Mouse (Mus musculus) forebrain, embryonic 12.5 days (tissue): ENCODE data around the gene Gm15013. TPM values are rescaled to one million over a fixed set of nuclear protein-coding genes. Genes with fewer than 3 reads are reported as not detected.
"Not testable (repeated sequence)": the region's sequence is repeated elsewhere in the genome, so short reads cannot be mapped to it uniquely, and the experiment has no call there.

ENCODE experiments used
- ATAC-seq: fragments of 200-750 bp; cut with Nextera tagmentation; 2 replicates; pipeline ENCODE4 v1.8.0; 2017; ENCODE audit warnings: moderate TSS enrichment; ENCODE audit not compliant: low FRiP score
- H3K27ac ChIP-seq: fragments of 300-500 bp; sonication (generic); 2 replicates; pipeline ENCODE4 v1.5.1; 2016; ENCODE audit warnings: mild to moderate bottlenecking
- H3K27me3 ChIP-seq: fragments of 300-500 bp; sonication (generic); 2 replicates; pipeline ENCODE4 v1.6.1; 2016; ENCODE audit warnings: mild to moderate bottlenecking
- H3K36me3 ChIP-seq: fragments of 300-500 bp; sonication (generic); replicated peaks from 2 replicates; pipeline ENCODE4 v1.6.1; 2016; ENCODE audit warnings: mild to moderate bottlenecking
- H3K4me1 ChIP-seq: fragments of 300-500 bp; sonication (generic); 2 replicates; pipeline ENCODE4 v1.6.1; 2016
- H3K4me2 ChIP-seq: fragments of 300-500 bp; sonication (generic); 2 replicates; pipeline ENCODE4 v1.6.1; 2016; ENCODE audit warnings: mild to moderate bottlenecking, moderate library complexity
- H3K4me3 ChIP-seq: fragments of 300-500 bp; sonication (generic); replicated peaks from 2 replicates; pipeline ENCODE4 v1.5.1; 2016; ENCODE audit warnings: mild to moderate bottlenecking
- H3K9ac ChIP-seq: fragments of 300-500 bp; sonication (generic); 2 replicates; pipeline ENCODE4 v1.6.1; 2016; ENCODE audit warnings: mild to moderate bottlenecking
- H3K9me3 ChIP-seq: fragments of 300-500 bp; sonication (generic); 2 replicates; pipeline ENCODE4 v1.6.1; 2016
- WGBS: fragments of 180-500 bp; shearing (Covaris S2); methylation state at CpG from one replicate; pipeline ENCODE4 v1.1.7; 2016; 5-methylcytosine and 5-hydroxymethylcytosine counted together
- polyA plus RNA-seq: library from polyadenylated mRNA; unstranded; fragments of >200 nt; fragmentation: Nextera tagmentation; extraction: Ambion mirVana; gene quantifications from 2 replicates; pipeline ENCODE4 v1.2.1, GENCODE M21; 2016

Gm15013 gene
- 0.50 TPM in 1 of 2 replicates, not detected in the other for polyA plus RNA-seq

DNA sequence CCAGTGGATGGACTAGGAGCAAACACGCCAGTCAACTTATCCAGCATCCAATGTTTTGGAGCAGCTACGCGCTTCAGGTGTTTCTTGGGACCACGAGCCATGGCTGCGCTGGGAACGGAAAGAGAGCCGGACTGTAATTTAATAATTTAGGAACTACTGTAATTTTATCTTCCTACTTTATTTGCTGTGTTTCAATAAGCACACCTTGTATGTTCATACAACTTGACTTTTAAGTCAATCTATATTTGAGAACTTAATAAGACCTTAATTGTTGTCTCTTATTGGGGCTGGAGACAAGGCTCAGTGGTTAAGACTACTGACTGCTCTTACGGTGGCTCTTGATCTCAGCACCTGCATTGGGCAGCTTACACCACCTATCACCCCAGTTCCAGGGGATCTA is at the start of gene Gm15013:
Gene Gm15013, minus strand, starts transcription at position 101 of the 400 bp plus-strand sequence.
- Histone ChIP-seq H3K4me2 (no peak within 1 kb of the TSS), H3K36me3 (no peaks in the 10 kb centered on the region), H3K4me3 (no peak within 1 kb of the TSS), H3K27me3 (no peaks in the 10 kb centered on the region), H3K9me3 (no peaks in the 10 kb centered on the region), H3K9ac (no peak within 1 kb of the TSS), H3K27ac (no peak within 1 kb of the TSS), H3K4me1 (no peaks in the 10 kb centered on the region)
- WGBS, result 91% methylated on average over 8 of the region's 8 CpGs
- no peak for ATAC-seq

DNA sequence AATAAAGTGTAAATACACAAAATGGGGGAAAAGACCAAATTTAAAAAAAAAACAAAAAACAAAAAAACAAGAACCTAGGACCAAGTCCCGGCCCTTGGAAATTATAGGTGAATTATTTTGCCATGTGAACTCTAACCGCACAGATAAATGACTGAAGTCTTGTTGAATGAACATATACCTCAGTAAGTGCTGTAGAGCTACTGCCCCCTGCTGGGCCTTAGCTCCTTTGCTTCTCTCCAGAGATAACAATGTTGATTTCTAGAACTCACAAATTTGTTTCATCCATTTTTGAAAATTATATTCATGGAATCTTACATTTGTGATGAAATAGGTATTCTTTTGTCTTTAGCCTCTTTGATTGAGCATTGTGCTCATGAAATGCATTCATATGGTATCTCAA is 48.3 kb upstream of the Gm15013 start:
- H3K27me3 ChIP-seq, result no peaks in the 10 kb centered on the region
- H3K4me3 ChIP-seq, result no peak overlapping the region
- no peaks in the 10 kb centered on the region for H3K4me1 ChIP-seq
- WGBS, result 89% methylated on average over 2 of the region's 2 CpGs
- no peak overlapping the region for H3K9ac ChIP-seq
- no peaks in the 10 kb centered on the region for H3K36me3 ChIP-seq
- no peak overlapping the region for H3K27ac ChIP-seq
- ATAC-seq, result no peak
- H3K9me3 ChIP-seq, result no peaks in the 10 kb centered on the region
- no peak overlapping the region for H3K4me2 ChIP-seq

DNA sequence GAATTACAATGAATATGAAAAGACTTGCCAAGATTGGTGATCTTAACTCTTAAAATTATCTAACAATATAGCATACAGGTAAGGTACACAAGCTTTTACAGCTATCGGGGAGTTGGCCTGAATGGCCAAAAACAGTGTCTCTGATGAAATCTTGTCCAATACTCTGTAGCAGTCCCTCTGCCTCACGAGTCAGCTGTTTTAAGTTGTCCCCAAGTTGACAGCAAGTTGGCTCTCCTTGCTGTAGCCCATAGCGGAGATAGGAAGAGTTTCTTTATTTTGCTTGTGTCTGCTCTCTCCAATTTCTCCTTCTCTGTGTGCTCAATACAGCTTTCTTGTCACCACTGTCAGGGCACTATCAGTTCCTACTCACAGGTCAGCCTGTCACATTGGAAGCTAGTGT is 44.4 kb upstream of the Gm15013 start:
- not testable (repeated sequence) for H3K36me3 ChIP-seq, H3K9ac ChIP-seq, H3K27me3 ChIP-seq, H3K4me2 ChIP-seq, H3K27ac ChIP-seq, H3K4me3 ChIP-seq, ATAC-seq, H3K9me3 ChIP-seq, H3K4me1 ChIP-seq
- WGBS, result 79% methylated on average over 3 of the region's 3 CpGs

DNA sequence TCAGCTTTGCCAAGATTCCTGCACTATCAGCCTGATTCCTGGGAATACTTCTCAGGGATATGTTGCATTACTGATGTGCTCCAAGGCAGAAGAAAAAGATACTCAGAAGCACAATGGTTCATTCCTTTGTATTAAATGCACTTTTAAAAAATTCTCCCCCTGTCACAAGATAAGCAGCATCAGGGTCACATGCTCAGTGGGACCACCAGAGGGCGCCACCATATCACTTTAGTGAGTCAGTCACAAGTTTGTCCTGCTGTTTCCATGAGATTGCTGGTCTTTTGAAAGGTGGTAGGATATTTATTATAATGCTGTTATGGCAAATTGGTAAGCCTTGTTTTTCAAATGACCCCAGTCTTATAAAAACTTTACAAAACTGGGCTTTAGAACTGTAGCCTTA is 37.6 kb upstream of the Gm15013 start:
- peaks cover 11% of the 10 kb centered on the region; the same call in 1 of the 2 replicates for H3K27me3 ChIP-seq
- no peak for ATAC-seq
- H3K27ac ChIP-seq, result no peak overlapping the region
- H3K9me3 ChIP-seq, result no peaks in the 10 kb centered on the region
- no peak overlapping the region for H3K4me2 ChIP-seq
- no peak overlapping the region for H3K9ac ChIP-seq
- 3% methylated on average over 1 of the region's 1 CpGs for WGBS
- H3K4me3 ChIP-seq, result no peak overlapping the region
- no peaks in the 10 kb centered on the region for H3K4me1 ChIP-seq
- H3K36me3 ChIP-seq, result no peaks in the 10 kb centered on the region

DNA sequence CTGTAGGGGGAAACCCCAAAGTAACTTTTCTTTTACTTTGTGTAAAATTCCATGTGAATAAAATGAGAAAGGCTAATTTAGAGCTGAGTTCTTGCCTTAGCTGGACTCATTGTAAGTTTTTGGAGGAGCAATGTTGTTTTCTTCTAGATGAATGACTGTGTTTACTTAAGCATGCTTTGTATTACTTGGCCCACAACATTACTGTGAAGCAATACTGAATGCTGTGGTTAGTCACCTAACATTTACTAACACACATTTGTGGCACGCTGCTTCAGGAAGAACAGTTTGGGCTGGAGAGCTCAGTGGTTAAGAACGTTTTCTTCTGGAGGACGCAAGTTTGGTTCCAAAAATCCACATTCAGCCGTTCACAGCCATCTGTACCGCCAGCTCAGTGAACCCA is 22.8 kb upstream of the Gm15013 start:
- Histone ChIP-seq H3K4me1 (no peaks in the 10 kb centered on the region), H3K9ac (no peak overlapping the region), H3K36me3 (no peaks in the 10 kb centered on the region), H3K4me2 (no peak overlapping the region), H3K9me3 (no peaks in the 10 kb centered on the region), H3K27ac (no peak overlapping the region), H3K4me3 (no peak overlapping the region), H3K27me3 (peaks cover 7% of the 10 kb centered on the region; the same call in 1 of the 2 replicates)
- no peak for ATAC-seq
- WGBS, result 77% methylated on average over 5 of the region's 5 CpGs

DNA sequence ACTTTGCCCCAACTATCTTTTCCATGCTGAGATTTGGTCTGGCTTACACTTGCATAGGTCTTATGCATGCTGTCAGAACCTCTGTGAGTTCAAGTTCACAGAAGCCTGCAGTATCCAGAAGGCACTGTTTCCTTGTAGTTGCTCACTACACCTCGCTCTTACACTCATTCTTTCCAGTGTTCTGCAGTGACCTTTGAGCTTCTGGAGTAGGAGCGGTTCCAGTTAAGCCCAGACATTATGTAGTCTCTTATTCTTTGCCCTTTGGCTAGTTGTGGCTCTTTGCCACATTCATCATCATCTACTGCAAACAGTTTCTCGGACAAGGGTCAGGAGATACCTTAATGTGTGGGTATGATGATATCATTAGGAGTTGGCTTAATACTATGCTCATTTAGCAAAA is 16.3 kb upstream of the Gm15013 start:
- H3K27me3 ChIP-seq, result peaks cover 4% of the 10 kb centered on the region; the same call in 1 of the 2 replicates
- ATAC-seq, result no peak
- H3K4me2 ChIP-seq, result no peak overlapping the region
- H3K27ac ChIP-seq, result no peak overlapping the region
- H3K4me1 ChIP-seq, result no peaks in the 10 kb centered on the region
- WGBS, result 80% methylated on average over 3 of the region's 3 CpGs
- H3K9ac ChIP-seq, result no peak overlapping the region
- H3K9me3 ChIP-seq, result no peaks in the 10 kb centered on the region
- H3K36me3 ChIP-seq, result no peaks in the 10 kb centered on the region
- H3K4me3 ChIP-seq, result no peak overlapping the region

DNA sequence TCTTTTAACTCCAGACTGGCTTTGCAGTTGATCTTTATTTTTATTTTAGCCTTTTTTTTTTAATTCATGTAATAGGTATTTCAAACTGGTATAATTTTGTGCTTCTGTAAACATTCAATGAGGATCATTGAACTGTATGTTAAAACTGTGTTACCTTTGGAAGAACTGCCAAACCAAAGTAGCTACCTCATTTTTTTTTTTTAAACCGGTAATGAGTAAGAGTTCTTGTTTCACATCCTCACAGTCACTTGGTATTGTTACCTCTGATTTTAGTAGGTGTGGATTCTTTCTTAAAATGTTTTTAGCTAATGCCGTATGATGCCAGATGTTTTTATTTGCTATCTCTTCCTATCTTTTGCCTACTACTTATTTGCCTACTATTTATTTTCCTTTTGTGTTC is 8.1 kb upstream of the Gm15013 start:
- no peaks in the 10 kb centered on the region for H3K36me3 ChIP-seq
- H3K4me1 ChIP-seq, result no peaks in the 10 kb centered on the region
- no peak overlapping the region for H3K4me3 ChIP-seq
- H3K27me3 ChIP-seq, result peaks cover 4% of the 10 kb centered on the region
- no peak overlapping the region for H3K27ac ChIP-seq
- 95% methylated on average over 2 of the region's 2 CpGs for WGBS
- no peaks in the 10 kb centered on the region for H3K9me3 ChIP-seq
- H3K4me2 ChIP-seq, result no peak overlapping the region
- ATAC-seq, result no peak
- no peak overlapping the region for H3K9ac ChIP-seq

DNA sequence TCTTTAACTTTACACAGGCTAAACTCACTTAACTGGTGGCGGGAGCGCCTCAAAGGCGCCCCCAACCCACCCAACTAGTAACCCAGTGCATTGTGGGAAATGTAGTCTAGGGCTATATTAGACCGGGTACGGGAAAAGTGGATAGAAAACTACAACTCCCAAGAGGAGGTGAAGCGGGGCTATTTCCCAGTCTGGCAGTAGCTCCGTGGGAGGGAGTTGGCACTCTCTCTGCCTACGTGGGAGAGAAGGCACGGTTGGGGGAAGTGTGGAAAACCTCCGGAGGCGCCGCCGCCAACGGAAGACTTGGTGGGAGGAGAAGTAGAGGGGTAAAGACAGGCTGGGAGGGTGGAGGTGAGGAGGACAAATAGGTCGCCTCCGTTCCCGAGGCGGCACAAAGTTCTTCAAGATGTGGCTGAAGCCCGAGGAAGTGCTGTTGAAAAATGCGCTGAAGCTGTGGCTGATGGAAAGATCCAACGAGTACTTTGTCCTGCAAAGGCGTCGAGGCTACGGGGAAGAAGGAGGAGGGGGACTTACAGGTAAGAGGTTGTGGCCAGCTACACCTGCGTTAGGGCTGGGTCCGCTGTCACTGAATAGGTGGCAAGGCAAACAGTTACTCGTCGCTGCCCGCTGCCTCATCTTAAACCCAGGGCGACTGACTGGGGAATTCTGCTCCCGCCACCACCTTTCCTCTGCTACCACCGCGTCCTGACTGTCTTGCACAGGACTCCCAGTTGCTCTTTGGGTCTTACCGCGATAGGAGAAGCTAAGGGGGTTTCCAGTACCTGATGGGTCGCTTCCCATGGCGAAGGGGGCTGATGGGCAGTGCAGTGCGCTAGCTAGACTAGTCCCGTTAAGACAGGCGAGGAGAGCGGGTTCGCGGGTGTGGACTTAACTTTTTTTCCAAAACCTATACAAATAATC is 29.2 kb downstream of the Gm15013 start, which contains the start of gene Tbc1d8b:
Gene Tbc1d8b, plus strand, starts transcription at position 222 of the 921 bp plus-strand sequence.
- 0 out of 2 replicates have a peak, but pooled peaks cover 17% of the 10 kb centered on the region for H3K27me3 ChIP-seq
- no peak within 1 kb of the TSS for H3K27ac ChIP-seq
- H3K4me2 ChIP-seq, result peak within 1 kb of the TSS; percentile 65
- no peaks in the 10 kb centered on the region for H3K4me1 ChIP-seq
- H3K4me3 ChIP-seq, result peak within 1 kb of the TSS; percentile 48
- H3K9ac ChIP-seq, result peak within 1 kb of the TSS; percentile 56
- 15% methylated on average over 43 of the region's 43 CpGs for WGBS
- no peaks in the 10 kb centered on the region for H3K9me3 ChIP-seq
- peak; percentile 99 for ATAC-seq
- H3K36me3 ChIP-seq, result no peaks in the 10 kb centered on the region

DNA sequence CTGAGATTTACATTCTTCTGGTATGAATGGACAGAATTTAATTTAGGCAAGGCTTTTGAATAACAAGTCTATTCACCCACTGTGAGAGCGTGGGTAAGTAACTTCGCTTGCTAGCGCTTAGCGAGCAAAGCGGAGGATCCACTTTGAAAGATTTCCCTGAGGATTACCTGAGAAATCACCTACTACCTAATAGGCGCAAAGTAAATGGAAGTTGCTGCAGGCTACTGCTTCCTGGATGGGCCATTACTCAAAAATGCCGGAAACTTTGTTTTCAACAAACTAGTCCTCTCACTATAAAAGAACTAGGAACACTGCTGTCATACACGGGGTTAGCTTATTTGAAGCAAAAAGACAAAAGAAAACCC is 29.9 kb downstream of the Gm15013 start:
- peak; percentile 34; the same call in 1 of the 2 replicates for ATAC-seq
- 17% methylated on average over 8 of the region's 8 CpGs for WGBS
- H3K27me3 ChIP-seq, result 0 out of 2 replicates have a peak, but pooled peaks cover 17% of the 10 kb centered on the region
- no peaks in the 10 kb centered on the region for H3K9me3 ChIP-seq
- H3K36me3 ChIP-seq, result no peaks in the 10 kb centered on the region
- H3K27ac ChIP-seq, result no peak overlapping the region
- H3K9ac ChIP-seq, result no peak overlapping the region
- H3K4me3 ChIP-seq, result peak overlapping the region; percentile 48
- H3K4me2 ChIP-seq, result peak overlapping the region; percentile 65
- no peaks in the 10 kb centered on the region for H3K4me1 ChIP-seq

DNA sequence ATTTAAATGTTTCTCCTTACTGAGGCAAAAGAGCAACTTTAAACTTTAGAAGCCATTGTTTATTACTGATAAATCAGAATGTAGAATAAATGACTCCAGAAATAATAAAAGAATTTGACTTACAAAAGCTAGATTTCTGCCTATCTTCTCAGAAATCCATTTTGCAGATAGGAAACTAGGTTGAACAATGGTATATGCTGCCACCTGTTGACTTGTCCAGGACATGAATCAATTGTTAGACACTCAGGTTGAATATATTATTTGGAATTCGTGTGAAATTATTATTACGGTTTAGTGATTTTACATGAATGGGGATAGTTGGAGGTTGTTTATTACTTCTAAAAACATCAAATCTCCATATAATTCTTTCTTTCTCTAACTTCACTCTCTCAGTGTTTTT is 48.5 kb downstream of the Gm15013 start:
- no peak overlapping the region for H3K27ac ChIP-seq
- H3K27me3 ChIP-seq, result no peaks in the 10 kb centered on the region
- no peak overlapping the region for H3K9ac ChIP-seq
- 85% methylated on average over 2 of the region's 2 CpGs for WGBS
- no peaks in the 10 kb centered on the region for H3K9me3 ChIP-seq
- no peak overlapping the region for H3K4me2 ChIP-seq
- H3K4me1 ChIP-seq, result no peaks in the 10 kb centered on the region
- H3K36me3 ChIP-seq, result no peaks in the 10 kb centered on the region
- no peak for ATAC-seq
- H3K4me3 ChIP-seq, result no peak overlapping the region
